Mouse (Mus musculus) WW6 (cell line): ENCODE results near the gene Tmem11.

Source experiments
- DNase-seq: peaks from one replicate; pipeline ENCODE4 v3.0.0-alpha.2; 2013; ENCODE audit warnings: low read depth, low spot score

Gene Tmem11

GRCm38 (mm10) chr11:60878675-60879294, at the start of gene Tmem11:
Gene Tmem11 (minus strand): TSS chr11:60879272.
- peak; percentile 99 for DNase-seq

DNA sequence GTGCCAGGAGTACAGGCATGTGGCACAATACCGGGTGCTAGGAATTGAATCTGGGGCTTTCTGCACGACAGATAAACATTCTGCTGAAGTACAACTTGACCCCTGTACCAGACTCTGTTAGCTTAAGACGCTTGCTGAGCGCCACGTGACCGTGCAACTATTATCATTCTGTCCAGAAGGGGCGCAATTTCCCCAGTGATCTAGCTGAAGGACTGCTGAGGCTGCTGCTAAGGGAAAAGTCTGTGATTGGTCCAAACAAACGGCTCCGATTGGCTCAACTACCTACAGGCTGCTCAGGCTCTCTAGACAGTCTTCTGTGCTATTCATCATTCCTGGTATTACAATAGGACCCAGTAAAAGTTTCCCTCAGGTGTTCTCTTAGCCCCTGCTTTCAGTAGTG, 48.2 kb upstream of the Tmem11 start:
- peak; percentile 97 for DNase-seq

- no peak for DNase-seq
These were observed 45.9 kb upstream of the Tmem11 start for GRCm38 (mm10) chr11:60924981-60925380.

GRCm38 (mm10) chr11:60924498-60924897, 45.4 kb upstream of the Tmem11 start:
- DNase-seq: no peak

DNA sequence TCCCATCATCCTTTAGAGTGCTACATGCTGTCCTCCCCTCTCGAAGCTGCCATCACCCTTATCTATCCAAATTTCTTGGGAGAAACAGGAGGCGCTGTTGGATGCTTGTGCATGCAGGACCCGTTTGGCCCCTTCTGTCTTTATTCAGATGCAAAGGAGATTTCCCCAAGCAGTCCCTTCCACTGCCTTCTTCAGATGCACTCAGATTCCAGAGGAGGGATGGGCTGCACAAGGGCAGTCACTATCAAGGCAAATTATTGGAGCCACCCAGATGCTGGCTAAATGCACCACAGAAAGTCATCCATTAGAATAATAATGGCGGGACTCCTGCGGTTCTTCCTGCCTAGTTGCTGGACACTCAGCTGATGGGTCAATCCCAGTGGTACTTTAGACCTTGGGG, 43.9 kb upstream of the Tmem11 start:
- DNase-seq: peak; percentile 75

DNA sequence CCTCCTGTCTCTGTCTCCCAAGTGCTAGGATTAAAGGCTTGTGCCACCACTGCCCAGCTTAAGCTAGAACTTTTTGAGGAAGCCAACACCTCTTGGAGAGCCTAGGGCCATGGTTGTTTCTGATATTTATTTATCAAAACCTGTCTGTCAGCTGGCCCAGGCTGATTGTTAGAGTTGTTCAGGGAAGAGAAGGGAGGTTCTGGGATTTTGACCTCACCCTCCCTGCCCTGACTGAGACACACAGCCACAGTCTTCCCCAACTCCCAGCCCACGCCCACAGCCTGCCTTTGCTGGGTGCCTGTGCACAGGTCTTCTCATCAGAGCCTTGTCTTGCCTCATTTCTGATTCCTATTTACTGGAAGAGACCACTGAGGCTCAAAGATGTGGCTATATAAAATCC, 43.1 kb upstream of the Tmem11 start:
- DNase-seq: no peak

DNA sequence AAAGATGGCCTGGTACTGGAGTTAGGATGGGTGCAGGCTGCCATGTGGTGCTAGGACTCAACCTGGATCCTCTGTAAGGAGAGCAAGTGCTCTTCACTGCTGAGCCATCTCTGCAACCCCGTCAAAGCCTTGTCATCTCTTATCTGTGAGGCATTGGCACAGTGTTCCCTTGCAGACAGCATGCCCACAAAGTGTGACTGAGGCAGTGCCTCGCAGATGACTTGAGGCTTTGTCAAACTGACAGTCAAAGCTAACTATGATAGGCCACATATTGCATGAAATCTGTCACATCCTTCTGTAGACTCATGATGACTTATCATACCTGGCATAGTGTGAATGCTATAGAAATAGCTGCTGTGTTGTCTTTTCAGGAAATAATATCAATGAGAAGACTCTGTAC, 40.9 kb upstream of the Tmem11 start:
- DNase-seq: no peak

GRCm38 (mm10) chr11:60915201-60915600, 36.1 kb upstream of the Tmem11 start:
- no peak for DNase-seq

DNA sequence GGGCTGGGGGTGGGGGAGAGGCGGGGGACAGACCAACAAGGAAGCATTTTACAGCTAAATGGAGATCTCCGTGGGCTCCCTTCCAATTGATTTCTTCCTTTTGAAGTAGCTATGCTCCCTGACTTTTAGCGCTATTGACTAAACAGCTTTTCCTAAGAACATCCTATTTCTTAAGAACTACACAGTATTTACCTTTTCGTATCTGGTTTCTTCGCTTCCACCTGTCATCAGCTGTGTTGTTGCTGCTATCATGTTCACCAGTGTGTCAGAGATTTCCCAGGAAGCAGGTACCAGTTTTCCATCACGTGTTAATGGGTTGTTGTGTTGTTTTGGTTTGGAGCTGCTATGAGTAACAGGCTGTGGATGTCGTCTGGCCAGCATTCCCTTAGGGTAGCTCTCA, 35.4 kb upstream of the Tmem11 start, which contains the start of gene Natd1:
Natd1 (minus strand) TSS at position 260 of the 400 bp plus-strand sequence.
- DNase-seq: no peak

- peak; percentile 86 for DNase-seq
These were observed 34.5 kb upstream of the Tmem11 start for GRCm38 (mm10) chr11:60913301-60914196.

GRCm38 (mm10) chr11:60912525-60912973, 33.5 kb upstream of the Tmem11 start:
- no peak for DNase-seq

GRCm38 (mm10) chr11:60909626-60910025, 30.6 kb upstream of the Tmem11 start:
- DNase-seq: no peak

- DNase-seq: no peak
These were observed 29.0 kb upstream of the Tmem11 start for GRCm38 (mm10) chr11:60908073-60908472.

GRCm38 (mm10) chr11:60906449-60906848, 27.4 kb upstream of the Tmem11 start:
- no peak for DNase-seq

DNA sequence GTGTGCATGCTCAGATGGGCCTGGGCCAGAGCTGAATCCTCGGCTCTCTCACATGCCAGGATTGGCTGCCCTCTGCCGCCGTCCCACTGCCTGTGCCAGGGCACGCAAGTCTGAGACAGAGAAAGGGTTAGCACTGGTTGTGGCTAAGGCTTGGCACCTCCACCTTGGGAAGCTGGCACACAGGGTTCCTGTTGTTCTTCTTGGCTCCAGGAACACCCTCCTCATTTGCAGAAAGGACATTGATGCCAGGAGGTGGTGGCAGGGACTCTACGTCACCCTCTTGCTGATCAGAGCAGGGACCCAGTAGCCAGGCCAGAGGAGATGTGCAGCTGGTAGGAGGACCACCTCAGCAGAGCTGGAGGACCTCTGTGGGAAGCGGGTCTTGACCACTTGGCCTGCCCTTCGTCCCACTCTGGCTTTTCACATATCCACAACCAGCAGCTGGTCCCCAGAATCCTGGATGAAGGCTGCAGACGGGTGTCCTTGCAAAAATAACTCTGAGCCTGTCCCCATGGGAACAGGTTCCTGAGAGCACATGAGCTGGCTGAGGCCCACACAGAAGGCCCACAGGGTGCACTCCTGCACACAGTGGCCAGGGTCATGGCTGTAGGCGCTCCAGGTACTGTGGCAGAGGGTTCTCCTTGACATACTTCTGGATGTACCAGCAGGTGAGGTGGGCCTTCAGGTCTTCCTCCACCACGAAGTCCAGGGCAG, 26.5 kb upstream of the Tmem11 start:
- DNase-seq: no peak

DNA sequence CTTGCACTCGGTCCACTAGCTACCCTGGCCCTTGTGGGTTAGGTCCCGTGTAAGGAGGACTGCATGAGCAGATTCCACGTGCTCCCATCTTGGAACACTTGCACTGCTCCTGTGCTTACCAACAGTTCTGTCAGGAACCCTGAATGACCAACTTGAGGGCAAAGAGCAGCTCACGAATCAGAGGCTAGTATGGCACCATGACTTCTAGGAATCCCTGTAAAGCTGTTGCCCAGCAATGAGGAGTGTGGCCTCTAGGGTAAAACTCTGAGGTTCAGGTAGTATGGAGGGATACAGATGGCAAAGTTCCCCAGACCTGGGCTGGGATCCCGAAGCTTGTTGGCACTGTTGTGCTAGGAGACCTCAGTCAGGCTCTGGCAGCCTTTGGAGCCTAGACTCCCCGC, 24.6 kb upstream of the Tmem11 start:
- no peak for DNase-seq

GRCm38 (mm10) chr11:60902486-60902885, 23.4 kb upstream of the Tmem11 start:
- DNase-seq: no peak

- no peak for DNase-seq
These were observed 22.9 kb upstream of the Tmem11 start for GRCm38 (mm10) chr11:60902001-60902400.

DNA sequence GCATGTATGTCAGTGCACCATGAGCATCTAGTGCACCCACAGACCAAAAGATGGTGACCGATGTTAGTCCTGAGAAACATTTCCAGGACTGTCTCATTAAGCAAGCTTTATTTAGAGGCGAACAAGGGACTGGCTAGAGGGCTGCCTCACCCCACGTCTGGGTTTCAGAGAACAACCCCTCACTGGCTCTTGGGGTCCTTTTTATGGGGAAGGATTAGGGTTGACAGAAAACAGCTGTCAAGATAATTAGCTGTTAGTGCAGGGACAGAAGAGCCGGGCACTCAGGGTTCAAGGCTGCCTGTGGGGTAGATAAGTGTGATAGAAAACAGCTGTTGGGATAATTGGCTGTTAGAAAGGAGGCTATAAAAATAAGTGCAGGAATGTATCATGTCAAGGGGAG, 16.8 kb upstream of the Tmem11 start:
- no peak for DNase-seq

- DNase-seq: no peak
These were observed 11.7 kb upstream of the Tmem11 start for GRCm38 (mm10) chr11:60890744-60891143.

- DNase-seq: no peak
These were observed 11.2 kb upstream of the Tmem11 start for GRCm38 (mm10) chr11:60890286-60890685.

- DNase-seq: no peak
These were observed 10.8 kb upstream of the Tmem11 start for GRCm38 (mm10) chr11:60889861-60890260.
